Mouse (Mus musculus) hindbrain, embryonic 10.5 days (tissue): Measurements from ENCODE around the gene Nr2f6. TPM values are rescaled to one million over a fixed set of nuclear protein-coding genes. Genes with fewer than 3 reads are reported as not detected.

Source experiments
- DNase-seq: peaks from one replicate; pipeline ENCODE4 v3.0.0-alpha.2; 2017; ENCODE audit warnings: low spot score
- H3K27ac ChIP-seq: fragments of 300-500 bp; sonication (generic); 2 replicates; pipeline ENCODE4 v1.5.1; 2016; ENCODE audit warnings: mild to moderate bottlenecking, moderate library complexity
- H3K27me3 ChIP-seq: fragments of 300-500 bp; sonication (generic); 2 replicates; pipeline ENCODE4 v1.6.1; 2016; ENCODE audit warnings: mild to moderate bottlenecking; ENCODE audit not compliant: poor library complexity, insufficient read depth, severe bottlenecking
- H3K36me3 ChIP-seq: fragments of 300-500 bp; sonication (generic); 2 replicates; pipeline ENCODE4 v1.6.1; 2016; ENCODE audit warnings: mild to moderate bottlenecking, moderate library complexity
- H3K4me1 ChIP-seq: fragments of 300-500 bp; sonication (generic); replicated peaks from 2 replicates; pipeline ENCODE4 v1.6.1; 2016; ENCODE audit warnings: mild to moderate bottlenecking
- H3K4me3 ChIP-seq: fragments of 300-500 bp; sonication (generic); 2 replicates; pipeline ENCODE4 v1.5.1; 2016; ENCODE audit warnings: mild to moderate bottlenecking, moderate library complexity
- H3K9me3 ChIP-seq: fragments of 300-500 bp; sonication (generic); 2 replicates; pipeline ENCODE4 v1.6.1; 2016; ENCODE audit warnings: mild to moderate bottlenecking, moderate library complexity
- WGBS: fragments of 180-500 bp; shearing (Covaris S2); methylation state at CpG from one replicate; pipeline ENCODE4 v1.1.7; 2016; 5-methylcytosine and 5-hydroxymethylcytosine counted together
- polyA plus RNA-seq: library from polyadenylated mRNA; unstranded; fragments of >200 nt; fragmentation: Nextera tagmentation; extraction: Ambion mirVana; gene quantifications from 2 replicates; pipeline ENCODE4 v1.2.1, GENCODE M21; 2016

The Nr2f6 gene
- polyA plus RNA-seq, 1 experiment from 2014 or later = 125 TPM

- peaks cover 89% of the 10 kb centered on the region for H3K36me3 ChIP-seq
- WGBS = 87% methylated on average over 1 of the region's 1 CpGs
- no peaks in the 10 kb centered on the region for H3K4me1 ChIP-seq
- no peak overlapping the region for H3K27ac ChIP-seq
- H3K27me3 ChIP-seq = no peaks in the 10 kb centered on the region
- H3K9me3 ChIP-seq = no peaks in the 10 kb centered on the region
- H3K4me3 ChIP-seq = no peak overlapping the region
- DNase-seq = no peak
Observed at GRCm38 (mm10) chr8:71324848-71325247, 56.9 kb downstream of the Nr2f6 start.

Other genes starting within 250 kb of the Nr2f6 start
- 24.1 and 25.4 TPM in 2 replicates for gene Myo9b, start 109.2 kb downstream of the Nr2f6 start, polyA plus RNA-seq
- gene Haus8, start 109.0 kb downstream of the Nr2f6 start, polyA plus RNA-seq = 59.1 and 61.9 TPM in 2 replicates
- 74.4 and 84.6 TPM in 2 replicates for gene Use1, start 15.1 kb downstream of the Nr2f6 start, polyA plus RNA-seq
- gene Ocel1, start 10.7 kb downstream of the Nr2f6 start, polyA plus RNA-seq = 7.5 and 8.1 TPM in 2 replicates
- 5.8 and 7.2 TPM in 2 replicates for gene Ushbp1, start 13.8 kb upstream of the Nr2f6 start, polyA plus RNA-seq
- 112 and 121 TPM in 2 replicates for gene Babam1, start 14.9 kb upstream of the Nr2f6 start, polyA plus RNA-seq
- gene Ankle1, start 24.1 kb upstream of the Nr2f6 start, polyA plus RNA-seq = 35.2 and 56.1 TPM in 2 replicates
- 76.3 and 88.4 TPM in 2 replicates for gene Abhd8, start 81.7 kb upstream of the Nr2f6 start, polyA plus RNA-seq
- 221 and 249 TPM in 2 replicates for gene Mrpl34, start 83.0 kb upstream of the Nr2f6 start, polyA plus RNA-seq
- 147 and 169 TPM in 2 replicates for gene Dda1, start 87.2 kb upstream of the Nr2f6 start, polyA plus RNA-seq
- 3.3 and 6.8 TPM in 2 replicates for gene Ano8, start 104.0 kb upstream of the Nr2f6 start, polyA plus RNA-seq
- gene Gtpbp3, start 106.1 kb upstream of the Nr2f6 start, polyA plus RNA-seq = 18.2 and 22.5 TPM in 2 replicates
- 50.2 and 52.7 TPM in 2 replicates for gene Plvap, start 129.8 kb upstream of the Nr2f6 start, polyA plus RNA-seq
- gene Ccdc194, start 143.8 kb upstream of the Nr2f6 start, polyA plus RNA-seq = 0.51 and 0.60 TPM in 2 replicates
- 8.9 and 9.6 TPM in 2 replicates for gene Bst2, start 155.5 kb upstream of the Nr2f6 start, polyA plus RNA-seq
- gene Mvb12a, start 161.0 kb upstream of the Nr2f6 start, polyA plus RNA-seq = 68.7 and 71.6 TPM in 2 replicates
- gene Tmem221, start 176.9 kb upstream of the Nr2f6 start, polyA plus RNA-seq = 0.18 and 0.26 TPM in 2 replicates
- not detected in 2 replicates for gene Nxnl1, start 184.6 kb upstream of the Nr2f6 start, polyA plus RNA-seq
- gene Slc27a1, start 186.9 kb upstream of the Nr2f6 start, polyA plus RNA-seq = 24.1 and 28.9 TPM in 2 replicates
- gene Pgls, start 210.2 kb upstream of the Nr2f6 start, polyA plus RNA-seq = 254 and 268 TPM in 2 replicates
- 5.0 and 5.3 TPM in 2 replicates for gene Fam129c, start 215.7 kb upstream of the Nr2f6 start, polyA plus RNA-seq
- gene Colgalt1, start 229.0 kb upstream of the Nr2f6 start, polyA plus RNA-seq = 55.3 and 58.5 TPM in 2 replicates